Mouse (Mus musculus): ENCODE measurements around the gene Gm11238. TPM values are rescaled to one million over a fixed set of nuclear protein-coding genes. Genes with fewer than 3 reads are reported as not detected.
"Not testable (repeated sequence)": the region's sequence is repeated elsewhere in the genome, so short reads cannot be mapped to it uniquely, and the experiment has no call there.

The Gm11238 gene
- not detected in 2 replicates for polyA plus RNA-seq (2015; fragmentation: Nextera tagmentation; extraction: Ambion mirVana)

GRCm38 (mm10) chr4:73607581-73607980, at the start of gene Gm11238:
Gm11238 (plus strand) TSS chr4:73607881.
- H3K9me3 ChIP-seq; H3K4me2 ChIP-seq (replicated peaks); H3K27me3 ChIP-seq; H3K9ac ChIP-seq; H3K36me3 ChIP-seq; H3K4me1 ChIP-seq; ATAC-seq (ENCODE audit: low FRiP score, low read depth); H3K4me3 ChIP-seq; H3K27ac ChIP-seq: not testable (repeated sequence)
- no CpG with 5 or more reads among the region's 3 CpGs for WGBS

GRCm38 (mm10) chr4:73599248-73599647, 8.4 kb upstream of the Gm11238 start:
- Histone ChIP-seq H3K27me3 (0 out of 2 replicates have a peak, but pooled peaks cover 2% of the 10 kb centered on the region), H3K9me3 (no peaks in the 10 kb centered on the region), H3K27ac (no peak overlapping the region), H3K4me1 (no peaks in the 10 kb centered on the region), H3K36me3 (no peaks in the 10 kb centered on the region), H3K4me3 (no peak overlapping the region), H3K9ac (no peak overlapping the region), H3K4me2 (replicated peaks) (no peak overlapping the region)
- 3% methylated on average over 3 of the region's 3 CpGs for WGBS
- ATAC-seq (ENCODE audit: low FRiP score, low read depth) = peak; percentile 48; the same call in 1 of the 2 replicates

GRCm38 (mm10) chr4:73622684-73623083, 15.0 kb downstream of the Gm11238 start, which contains the start of gene Gm11237:
Gm11237 (plus strand) TSS chr4:73622984.
- not testable (repeated sequence) for H3K9ac ChIP-seq; H3K27ac ChIP-seq; H3K4me1 ChIP-seq; H3K27me3 ChIP-seq; H3K4me2 ChIP-seq (replicated peaks); H3K36me3 ChIP-seq; ATAC-seq (ENCODE audit: low FRiP score, low read depth); H3K9me3 ChIP-seq; H3K4me3 ChIP-seq
- WGBS = no CpG with 5 or more reads among the region's 3 CpGs

- ATAC-seq (ENCODE audit: low FRiP score, low read depth); H3K4me3 ChIP-seq; H3K27me3 ChIP-seq; H3K4me1 ChIP-seq; H3K4me2 ChIP-seq (replicated peaks); H3K9ac ChIP-seq; H3K27ac ChIP-seq; H3K36me3 ChIP-seq; H3K9me3 ChIP-seq: not testable (repeated sequence)
- no CpG with 5 or more reads among the region's 4 CpGs for WGBS
Observed at GRCm38 (mm10) chr4:73637821-73638220, 30.1 kb downstream of the Gm11238 start, which contains the start of gene Gm11236. Gm11236 (plus strand) TSS chr4:73638121.

DNA sequence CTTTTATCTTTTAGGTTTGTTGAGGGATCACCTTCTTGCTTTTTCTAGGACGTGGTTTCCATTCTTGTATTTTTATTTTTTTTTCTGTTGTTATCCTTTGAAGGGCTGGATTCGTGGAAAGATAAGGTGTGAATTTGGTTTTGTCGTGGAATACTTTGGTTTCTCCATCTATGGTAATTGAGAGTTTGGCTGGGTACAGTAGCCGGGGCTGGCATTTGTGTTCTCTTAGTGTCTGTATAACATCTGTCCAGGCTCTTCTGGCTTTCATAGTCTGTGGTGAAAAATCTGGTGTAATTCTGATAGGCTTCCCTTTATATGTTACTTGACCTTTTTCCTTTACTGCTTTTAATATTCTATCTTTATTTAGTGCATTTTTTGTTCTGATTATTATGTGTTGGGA, 54.2 kb downstream of the Gm11238 start:
- not testable (repeated sequence) for ATAC-seq (ENCODE audit: low FRiP score, low read depth); H3K9ac ChIP-seq; H3K4me2 ChIP-seq (replicated peaks)

DNA sequence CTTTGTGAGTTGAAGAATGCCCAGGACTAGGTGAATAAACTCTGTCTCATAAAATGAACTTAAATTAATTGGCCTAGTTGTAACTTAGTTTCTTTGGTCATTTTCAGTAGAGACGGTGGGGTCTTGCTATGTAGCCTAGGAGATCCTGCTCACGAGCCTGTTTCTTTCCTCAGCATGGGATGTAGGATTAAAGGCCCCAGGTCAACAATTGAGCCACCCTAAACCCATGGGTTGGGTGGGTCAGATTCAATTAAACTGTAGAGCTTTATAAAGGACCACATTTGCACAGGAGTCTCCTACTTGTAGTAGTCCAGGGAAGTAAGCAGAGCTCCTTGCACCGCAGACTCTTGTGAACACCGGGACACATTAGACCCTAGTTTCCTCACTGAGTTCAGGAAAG, 60.4 kb downstream of the Gm11238 start, which contains the start of gene Gm11239:
TSS of gene Gm11239 (plus strand) at position 301 of the 400 bp plus-strand sequence.
- no CpG with 5 or more reads among the region's 4 CpGs for WGBS
- H3K9ac ChIP-seq = not testable (repeated sequence)

More for the DNA sequence above, 54.2 kb downstream of the Gm11238 start:
- not testable (repeated sequence) for H3K27me3 ChIP-seq, H3K27ac ChIP-seq, H3K9me3 ChIP-seq, H3K4me3 ChIP-seq, H3K36me3 ChIP-seq, H3K4me1 ChIP-seq
- 88% methylated on average over 4 of the region's 4 CpGs for WGBS

DNA sequence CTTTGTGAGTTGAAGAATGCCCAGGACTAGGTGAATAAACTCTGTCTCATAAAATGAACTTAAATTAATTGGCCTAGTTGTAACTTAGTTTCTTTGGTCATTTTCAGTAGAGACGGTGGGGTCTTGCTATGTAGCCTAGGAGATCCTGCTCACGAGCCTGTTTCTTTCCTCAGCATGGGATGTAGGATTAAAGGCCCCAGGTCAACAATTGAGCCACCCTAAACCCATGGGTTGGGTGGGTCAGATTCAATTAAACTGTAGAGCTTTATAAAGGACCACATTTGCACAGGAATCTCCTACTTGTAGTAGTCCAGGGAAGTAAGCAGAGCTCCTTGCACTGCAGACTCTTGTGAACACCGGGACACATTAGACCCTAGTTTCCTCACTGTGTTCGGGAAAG, 75.5 kb downstream of the Gm11238 start, which contains the start of gene Gm428:
TSS of gene Gm428 (plus strand) at position 301 of the 400 bp plus-strand sequence.
- not testable (repeated sequence) for H3K4me1 ChIP-seq; H3K27ac ChIP-seq; H3K4me2 ChIP-seq (replicated peaks); H3K36me3 ChIP-seq; ATAC-seq (ENCODE audit: low FRiP score, low read depth); H3K9ac ChIP-seq; H3K27me3 ChIP-seq; H3K9me3 ChIP-seq; H3K4me3 ChIP-seq
- 92% methylated on average over 2 of the region's 4 CpGs for WGBS

More for the DNA sequence above, 60.4 kb downstream of the Gm11238 start, which contains the start of gene Gm11239:
- not testable (repeated sequence) for H3K27ac ChIP-seq; H3K27me3 ChIP-seq; H3K36me3 ChIP-seq; ATAC-seq (ENCODE audit: low FRiP score, low read depth); H3K4me1 ChIP-seq; H3K9me3 ChIP-seq; H3K4me2 ChIP-seq (replicated peaks); H3K4me3 ChIP-seq

Other genes starting within 250 kb of the Gm11238 start
- not detected in 2 replicates for gene Gm11487, start 202.8 kb upstream of the Gm11238 start, polyA plus RNA-seq (2015; fragmentation: Nextera tagmentation; extraction: Ambion mirVana)
- not detected in 2 replicates for gene Gm11237, start 15.1 kb downstream of the Gm11238 start, polyA plus RNA-seq (2015; fragmentation: Nextera tagmentation; extraction: Ambion mirVana)
- not detected in 2 replicates for gene Gm11236, start 30.2 kb downstream of the Gm11238 start, polyA plus RNA-seq (2015; fragmentation: Nextera tagmentation; extraction: Ambion mirVana)
- not detected in 2 replicates for gene Gm11239, start 60.5 kb downstream of the Gm11238 start, polyA plus RNA-seq (2015; fragmentation: Nextera tagmentation; extraction: Ambion mirVana)
- gene Gm428, start 75.6 kb downstream of the Gm11238 start, polyA plus RNA-seq (2015; fragmentation: Nextera tagmentation; extraction: Ambion mirVana) = not detected in 2 replicates
- 1.1 and 1.4 TPM in 2 replicates for gene Rasef, start 183.1 kb downstream of the Gm11238 start, polyA plus RNA-seq (2015; fragmentation: Nextera tagmentation; extraction: Ambion mirVana)